Mouse (Mus musculus) liver, postnatal 0 days (tissue): ENCODE measurements around the gene Rab36. TPM values are rescaled to one million over a fixed set of nuclear protein-coding genes. Genes with fewer than 3 reads are reported as not detected.
"Not testable (repeated sequence)": the region's sequence is repeated elsewhere in the genome, so short reads cannot be mapped to it uniquely, and the experiment has no call there.

Experiments
- ATAC-seq: fragments of 200-750 bp; cut with Nextera tagmentation; 2 replicates; pipeline ENCODE4 v1.8.0; 2017; ENCODE audit warnings: mild to moderate bottlenecking, moderate library complexity
- DNase-seq: peaks from one replicate; pipeline ENCODE4 v3.0.0-alpha.2; 2016
- H3K27ac ChIP-seq: fragments of 300-500 bp; sonication (generic); 2 replicates; pipeline ENCODE4 v1.5.1; 2014; ENCODE audit warnings: antibody characterized with exemption, moderate library complexity, mild to moderate bottlenecking, low read depth
- H3K27me3 ChIP-seq: fragments of 300-500 bp; sonication (generic); 2 replicates; pipeline ENCODE4 v1.6.1; 2014; ENCODE audit warnings: low read length, control low read depth, mixed read lengths; ENCODE audit not compliant: insufficient read depth
- H3K36me3 ChIP-seq: fragments of 300-500 bp; sonication (generic); replicated peaks from 2 replicates; pipeline ENCODE4 v1.6.1; 2014; ENCODE audit warnings: mild to moderate bottlenecking, control low read depth, low read length, moderate library complexity, mixed read lengths; ENCODE audit not compliant: insufficient read depth
- H3K4me1 ChIP-seq: fragments of 300-500 bp; sonication (generic); 2 replicates; pipeline ENCODE4 v1.6.1; 2014; ENCODE audit warnings: antibody characterized with exemption, mild to moderate bottlenecking, control low read depth; ENCODE audit not compliant: insufficient read depth
- H3K4me2 ChIP-seq: fragments of 300-500 bp; sonication (generic); 2 replicates; pipeline ENCODE4 v1.6.1; 2014; ENCODE audit warnings: low read depth, mild to moderate bottlenecking, low read length, moderate library complexity, mixed read lengths
- H3K4me3 ChIP-seq: fragments of 300-500 bp; sonication (generic); 2 replicates; pipeline ENCODE4 v1.5.1; 2014; ENCODE audit warnings: low read depth, low read length
- H3K9ac ChIP-seq: fragments of 300-500 bp; sonication (generic); replicated peaks from 2 replicates; pipeline ENCODE4 v1.6.1; 2014; ENCODE audit warnings: mild to moderate bottlenecking, moderate library complexity
- H3K9me3 ChIP-seq: fragments of 300-500 bp; sonication (generic); 2 replicates; pipeline ENCODE4 v1.6.1; 2016; ENCODE audit warnings: mild to moderate bottlenecking, control low read depth, low read length, mixed read lengths
- CTCF ChIP-seq: sonication (generic); IDR thresholded peaks from 2 replicates; pipeline ENCODE4 v1.5.1; 2016; ENCODE audit warnings: antibody characterized with exemption, low read depth
- EP300 ChIP-seq: IDR thresholded peaks from 2 replicates; pipeline ENCODE4 v1.6.1; 2016; ENCODE audit warnings: antibody characterized with exemption, low read depth, mild to moderate bottlenecking
- WGBS: fragments of 180-500 bp; shearing (Covaris S2); extraction: QIAGEN DNeasy Blood & Tissue Kit; methylation state at CpG from one replicate; pipeline ENCODE4 v1.1.7; 2014; ENCODE audit not compliant: insufficient replicate concordance; 5-methylcytosine and 5-hydroxymethylcytosine counted together
- polyA plus RNA-seq: library from polyadenylated mRNA; unstranded; fragments of >200 nt; fragmentation: Nextera tagmentation; extraction: Ambion mirVana; gene quantifications from 2 replicates; pipeline ENCODE4 v1.2.1, GENCODE M21; 2015

Gene Rab36
- polyA plus RNA-seq, 1 experiment from 2014 or later = 1.7 TPM

DNA sequence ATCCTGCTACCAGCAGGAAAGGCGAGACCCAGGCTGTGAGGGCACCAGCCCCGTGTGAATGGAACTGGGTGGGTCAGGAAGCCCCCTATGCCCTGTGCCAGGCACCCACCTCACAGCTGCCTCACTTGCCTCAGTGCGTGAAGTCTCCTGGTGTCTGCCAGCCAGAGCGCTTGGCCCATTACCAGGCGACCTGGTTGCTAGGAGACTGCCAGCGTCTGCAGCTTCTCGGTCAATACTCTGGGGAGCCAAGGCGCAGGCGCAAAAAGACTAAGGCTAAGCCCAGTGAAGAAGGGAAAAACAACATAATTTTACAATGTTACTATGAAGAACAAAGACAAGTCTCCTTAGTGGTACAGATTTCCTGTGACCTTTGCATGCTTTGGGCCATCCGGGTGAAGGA lies 4.5 kb upstream of the Rab36 start, which contains the start of gene Rsph14:
Gene Rsph14, minus strand, starts transcription at position 192 of the 400 bp plus-strand sequence.
- H3K9ac ChIP-seq = no peak within 1 kb of the TSS
- H3K4me2 ChIP-seq = no peak within 1 kb of the TSS
- DNase-seq = peak; percentile 65
- H3K27me3 ChIP-seq = no peaks in the 10 kb centered on the region
- H3K4me1 ChIP-seq = peaks cover 18% of the 10 kb centered on the region
- no peaks in the 10 kb centered on the region for H3K36me3 ChIP-seq
- H3K27ac ChIP-seq = no peak within 1 kb of the TSS
- TF ChIP-seq CTCF (no peak), EP300 (no peak)
- 52% methylated on average over 10 of the region's 10 CpGs for WGBS
- no peaks in the 10 kb centered on the region for H3K9me3 ChIP-seq
- H3K4me3 ChIP-seq = no peak within 1 kb of the TSS
- no peak for ATAC-seq

DNA sequence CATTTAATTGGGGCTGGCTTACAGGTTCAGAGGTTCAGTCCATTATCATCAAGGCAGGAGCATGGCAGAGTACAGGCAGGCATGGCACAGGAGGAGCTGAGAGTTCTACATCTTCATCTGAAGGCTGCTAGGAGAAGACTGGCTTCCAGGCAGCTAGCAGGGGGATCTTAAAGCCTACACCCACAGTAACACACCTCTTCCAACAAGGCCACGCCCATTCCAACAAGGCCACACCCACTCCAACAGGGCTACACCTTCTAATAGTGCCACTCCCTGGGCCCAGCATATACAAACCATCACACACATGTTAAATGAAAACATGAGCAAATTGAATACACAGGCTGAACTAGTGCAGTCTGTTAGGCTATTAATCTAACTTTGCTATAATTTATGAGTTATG lies 5.2 kb downstream of the Rab36 start:
- not testable (repeated sequence) for H3K27ac ChIP-seq, H3K36me3 ChIP-seq, H3K9me3 ChIP-seq, H3K4me2 ChIP-seq, DNase-seq, H3K9ac ChIP-seq, ATAC-seq, H3K4me3 ChIP-seq, H3K27me3 ChIP-seq
- 7% methylated on average over 1 of the region's 1 CpGs for WGBS
- peaks cover 14% of the 10 kb centered on the region; the same call in 1 of the 2 replicates for H3K4me1 ChIP-seq

DNA sequence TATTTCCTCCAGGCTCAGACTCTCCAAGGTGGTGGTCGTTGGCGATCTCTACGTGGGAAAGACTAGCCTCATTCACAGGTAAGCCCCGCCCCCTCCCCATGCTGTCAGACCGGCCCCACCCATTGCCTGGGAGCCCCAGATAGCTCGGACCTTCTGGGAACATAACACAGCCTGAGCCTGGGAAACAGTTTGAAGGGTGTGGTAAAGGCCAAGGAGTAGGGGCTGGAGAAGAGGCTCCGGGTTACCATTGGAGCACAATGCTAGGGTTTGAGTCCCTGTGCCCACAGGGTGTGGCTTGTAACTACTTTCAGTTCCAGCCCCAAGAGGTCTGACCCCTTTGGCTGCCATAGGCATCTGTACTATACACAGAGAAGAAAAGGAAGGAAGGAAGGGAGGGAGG lies 7.6 kb downstream of the Rab36 start:
- no peak for ATAC-seq

DNA sequence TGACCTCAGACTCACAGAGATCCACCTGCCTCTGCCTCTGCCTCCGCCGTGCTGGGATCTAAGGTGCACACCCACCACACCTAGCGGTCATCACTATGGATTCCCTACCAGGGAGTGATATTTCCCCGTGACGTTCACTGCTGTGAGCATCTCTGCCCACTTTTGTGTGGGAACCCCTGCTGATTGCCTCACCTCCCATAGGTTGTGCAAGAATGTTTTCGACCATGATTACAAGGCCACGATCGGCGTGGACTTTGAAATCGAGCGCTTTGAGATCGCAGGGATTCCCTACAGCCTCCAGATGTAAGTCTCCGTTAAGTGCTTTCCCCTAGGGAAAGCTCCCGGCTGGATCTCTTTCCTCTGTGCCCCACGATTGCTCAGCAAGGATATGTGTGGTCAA lies 9.0 kb downstream of the Rab36 start:
- Histone ChIP-seq H3K4me1 (peaks cover 14% of the 10 kb centered on the region; the same call in 1 of the 2 replicates), H3K27me3 (no peaks in the 10 kb centered on the region), H3K36me3 (no peaks in the 10 kb centered on the region), H3K27ac (peak overlapping the region; percentile 74), H3K4me2 (peak overlapping the region; percentile 54), H3K4me3 (no peak overlapping the region), H3K9ac (no peak overlapping the region), H3K9me3 (no peaks in the 10 kb centered on the region)
- ATAC-seq = peak; percentile 80
- WGBS = 55% methylated on average over 15 of the region's 15 CpGs
- peak; percentile 65 for DNase-seq
- TF ChIP-seq CTCF (no peak), EP300 (peak; percentile 54)

More for the DNA sequence above, 7.6 kb downstream of the Rab36 start:
- DNase-seq = no peak
- H3K36me3 ChIP-seq = no peaks in the 10 kb centered on the region
- H3K9ac ChIP-seq = no peak overlapping the region
- 31% methylated on average over 7 of the region's 7 CpGs for WGBS
- TF ChIP-seq CTCF (no peak), EP300 (no peak)
- H3K27me3 ChIP-seq = no peaks in the 10 kb centered on the region
- H3K9me3 ChIP-seq = no peaks in the 10 kb centered on the region
- peaks cover 14% of the 10 kb centered on the region; the same call in 1 of the 2 replicates for H3K4me1 ChIP-seq
- H3K4me2 ChIP-seq = no peak overlapping the region
- H3K27ac ChIP-seq = no peak overlapping the region
- no peak overlapping the region for H3K4me3 ChIP-seq

DNA sequence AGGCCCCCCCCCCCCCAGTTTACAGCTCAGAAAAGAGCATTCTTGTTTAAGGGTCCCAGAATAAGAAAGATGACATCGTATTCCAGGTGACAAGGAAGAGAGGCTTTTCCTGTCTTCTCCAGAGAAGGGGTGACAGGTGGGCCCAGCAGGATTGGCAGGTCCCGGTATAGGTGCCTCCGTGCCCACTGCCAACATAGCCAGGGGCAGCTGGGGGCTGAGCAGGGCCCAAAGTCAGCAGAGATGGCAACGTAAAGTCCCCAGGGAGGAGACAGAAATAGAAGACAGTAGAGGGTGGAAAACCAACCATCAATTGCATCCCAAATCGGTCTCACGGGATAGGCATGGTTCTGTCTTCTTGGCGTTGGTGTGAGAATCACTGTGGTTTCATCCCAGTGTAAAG lies 11.9 kb downstream of the Rab36 start:
- ATAC-seq (no peak), DNase-seq (no peak)
- H3K27ac ChIP-seq = no peak overlapping the region
- H3K4me1 ChIP-seq = peaks cover 29% of the 10 kb centered on the region
- H3K36me3 ChIP-seq = no peaks in the 10 kb centered on the region
- H3K4me3 ChIP-seq = no peak overlapping the region
- H3K27me3 ChIP-seq = no peaks in the 10 kb centered on the region
- 84% methylated on average over 7 of the region's 7 CpGs for WGBS
- H3K9ac ChIP-seq = no peak overlapping the region
- H3K4me2 ChIP-seq = no peak overlapping the region
- TF ChIP-seq EP300 (no peak), CTCF (no peak)
- no peaks in the 10 kb centered on the region for H3K9me3 ChIP-seq

DNA sequence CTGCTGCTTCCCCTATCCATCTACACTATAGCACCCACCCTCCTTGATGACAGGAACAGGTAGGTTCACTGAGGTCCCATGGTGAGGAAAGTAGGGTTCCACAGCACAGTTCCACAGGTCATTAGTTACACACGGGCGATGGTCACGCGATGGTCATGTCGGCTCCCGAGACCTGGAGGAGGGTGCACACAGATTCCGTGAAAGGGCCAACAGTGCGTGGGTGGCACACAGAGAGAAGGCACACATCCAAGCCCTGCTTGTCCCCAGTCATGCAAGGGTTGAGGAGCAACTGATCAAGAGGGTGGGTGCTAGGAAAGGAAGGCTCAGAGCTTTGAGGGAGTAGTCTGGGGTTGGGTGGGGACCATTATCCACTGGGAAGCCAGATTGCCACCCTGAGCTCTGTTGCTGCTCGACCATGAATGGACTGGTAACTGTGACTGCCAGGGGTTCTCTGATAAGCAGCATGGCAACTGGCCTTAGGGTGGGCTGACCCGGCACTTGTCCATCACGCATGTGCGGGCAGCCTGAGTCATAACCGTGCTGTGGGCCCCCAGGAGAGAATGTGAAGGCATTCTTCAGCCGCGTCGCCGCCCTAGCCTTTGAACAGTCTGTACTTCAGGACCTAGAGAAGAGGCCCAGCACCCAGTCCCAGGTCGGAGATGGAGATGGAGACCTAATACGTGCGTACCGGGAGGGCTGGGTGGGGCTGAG lies 14.7 kb downstream of the Rab36 start:
- ATAC-seq (no peak), DNase-seq (no peak)
- H3K36me3 ChIP-seq = no peaks in the 10 kb centered on the region
- H3K9ac ChIP-seq = no peak overlapping the region
- H3K4me3 ChIP-seq = no peak overlapping the region
- 81% methylated on average over 21 of the region's 21 CpGs for WGBS
- 0 out of 2 replicates have a peak overlapping the region, but pooled peaks have one; percentile 22 for H3K4me2 ChIP-seq
- peaks cover 40% of the 10 kb centered on the region for H3K4me1 ChIP-seq
- no peak for TF ChIP-seq CTCF
- TF ChIP-seq EP300 = no peak
- H3K27me3 ChIP-seq = no peaks in the 10 kb centered on the region
- H3K27ac ChIP-seq = no peak overlapping the region
- H3K9me3 ChIP-seq = no peaks in the 10 kb centered on the region
